Mouse (Mus musculus) MEL (cell line): ENCODE data around the gene Dusp6. TPM values are rescaled to one million over a fixed set of nuclear protein-coding genes. Genes with fewer than 3 reads are reported as not detected.

Experiments used
- DNase-seq: peaks from one replicate; pipeline ENCODE4 v3.0.0; 2011; ENCODE audit warnings: low read depth, low spot score
- H3K27ac ChIP-seq: 2 replicates; pipeline ENCODE4 v1.5.1; 2012; ENCODE audit warnings: low read depth, mild to moderate bottlenecking, control low read depth, low read length, moderate library complexity; ENCODE audit not compliant: control insufficient read depth
- H3K27me3 ChIP-seq, 2 experiments: fragments of 150-350 bp in 1 of 2; sonication (generic) in 1 of 2; 2 replicates each; pipeline ENCODE4 v1.6.1; 2012; ENCODE audit warnings: low read length in 2 of 2, mild to moderate bottlenecking in 2 of 2, improper control_type of control experiment in 1 of 2, moderate library complexity in 1 of 2; ENCODE audit not compliant: insufficient read depth in 2 of 2, control insufficient read depth in 1 of 2
- H3K36me3 ChIP-seq, 2 experiments: 2 replicates each; pipeline ENCODE4 v1.6.1; 2012 to 2014; ENCODE audit warnings: low read length in 2 of 2, improper control_type of control experiment in 1 of 2, inconsistent platforms in 1 of 2, mild to moderate bottlenecking in 1 of 2; ENCODE audit not compliant: insufficient read depth in 2 of 2, control insufficient read depth in 1 of 2
- H3K4me1 ChIP-seq, 2 experiments: fragments of 150-350 bp in 1 of 2; sonication (generic) in 1 of 2; 2 replicates each; pipeline ENCODE4 v1.6.1; 2012; ENCODE audit warnings: low read length in 2 of 2, improper control_type of control experiment in 1 of 2, mild to moderate bottlenecking in 1 of 2; ENCODE audit not compliant: insufficient read depth in 2 of 2, control insufficient read depth in 1 of 2
- H3K4me3 ChIP-seq, 2 experiments: fragments of 150-350 bp in 1 of 2; sonication (generic) in 1 of 2; 2 replicates each; pipeline ENCODE4 v1.5.1; 2012; ENCODE audit warnings: low read depth in 2 of 2, low read length in 2 of 2, mild to moderate bottlenecking in 2 of 2, moderate library complexity in 2 of 2, control low read depth in 1 of 2, improper control_type of control experiment in 1 of 2; ENCODE audit not compliant: control insufficient read depth in 1 of 2, insufficient read depth in 1 of 2
- H3K79me2 ChIP-seq: 2 replicates; pipeline ENCODE4 v1.6.1; 2012; ENCODE audit warnings: mild to moderate bottlenecking, low read length, moderate library complexity; ENCODE audit not compliant: control insufficient read depth, poor library complexity, insufficient read depth
- H3K9ac ChIP-seq: 2 replicates; pipeline ENCODE4 v1.6.1; 2012; ENCODE audit warnings: low read depth, mild to moderate bottlenecking, control low read depth, low read length, moderate library complexity; ENCODE audit not compliant: control insufficient read depth, poor library complexity, severe bottlenecking
- H3K9me3 ChIP-seq: fragments of 150-350 bp; sonication (generic); replicated peaks from 2 replicates; pipeline ENCODE4 v1.6.1; 2012; ENCODE audit warnings: mild to moderate bottlenecking, low read length, improper control_type of control experiment, moderate library complexity; ENCODE audit not compliant: insufficient read depth
- BHLHE40 ChIP-seq: IDR thresholded peaks from 2 replicates; pipeline ENCODE4 v1.6.1; 2012; ENCODE audit warnings: low read depth, mild to moderate bottlenecking, inconsistent platforms, low read length, improper control_type of control experiment, borderline replicate concordance
- CHD1 ChIP-seq: IDR thresholded peaks from 2 replicates; pipeline ENCODE4 v1.6.1; 2012; ENCODE audit warnings: low read depth, mild to moderate bottlenecking, inconsistent platforms, low read length, improper control_type of control experiment
- CHD2 ChIP-seq: IDR thresholded peaks from 2 replicates; pipeline ENCODE4 v1.6.1; 2011; ENCODE audit warnings: low read length, improper control_type of control experiment
- CTCF ChIP-seq, 3 experiments: IDR thresholded peaks in 2 of 3; conservative IDR thresholded peaks in 1 of 3; 2 replicates each; pipeline ENCODE4 v1.5.1; 2011 to 2012; ENCODE audit warnings: low read length in 3 of 3, low read depth in 2 of 3, mild to moderate bottlenecking in 2 of 3, improper control_type of control experiment in 1 of 3, inconsistent platforms in 1 of 3, mixed read lengths in 1 of 3, moderate library complexity in 1 of 3; ENCODE audit not compliant: control insufficient read depth in 1 of 3, insufficient read depth in 1 of 3, poor library complexity in 1 of 3, severe bottlenecking in 1 of 3
- E2F4 ChIP-seq: IDR thresholded peaks from 2 replicates; pipeline ENCODE4 v1.6.1; 2011; ENCODE audit warnings: low read depth, low read length, improper control_type of control experiment, borderline replicate concordance
- ELF1 ChIP-seq: IDR thresholded peaks from 2 replicates; pipeline ENCODE4 v1.6.1; 2014; ENCODE audit warnings: low read depth, mild to moderate bottlenecking, inconsistent platforms, low read length, improper control_type of control experiment, moderate library complexity
- ETS1 ChIP-seq: IDR thresholded peaks from 2 replicates; pipeline ENCODE4 v1.6.1; 2012; ENCODE audit warnings: low read depth, mild to moderate bottlenecking, inconsistent platforms, low read length, improper control_type of control experiment, moderate library complexity
- GABPA ChIP-seq: IDR thresholded peaks from 2 replicates; pipeline ENCODE4 v1.6.1; 2012; ENCODE audit warnings: low read depth, mild to moderate bottlenecking, inconsistent platforms, low read length, improper control_type of control experiment, moderate library complexity
- GATA1 ChIP-seq: IDR thresholded peaks from 2 replicates; pipeline ENCODE4 v1.6.1; 2011; ENCODE audit warnings: low read depth, low read length, improper control_type of control experiment
- JUND ChIP-seq: IDR thresholded peaks from 2 replicates; pipeline ENCODE4 v1.6.1; 2011; ENCODE audit warnings: low read depth, mild to moderate bottlenecking, improper control_type of control experiment, low read length
- KAT2A ChIP-seq: conservative IDR thresholded peaks from 2 replicates; pipeline ENCODE4 v1.6.1; 2012; ENCODE audit warnings: low read depth, low read length, improper control_type of control experiment, inconsistent platforms
- MAX ChIP-seq: IDR thresholded peaks from 2 replicates; pipeline ENCODE4 v1.6.1; 2011; ENCODE audit warnings: low read length, improper control_type of control experiment
- MAZ ChIP-seq: IDR thresholded peaks from 2 replicates; pipeline ENCODE4 v1.6.1; 2012; ENCODE audit warnings: low read depth, mild to moderate bottlenecking, inconsistent platforms, low read length, improper control_type of control experiment
- MEF2A ChIP-seq: IDR thresholded peaks from 2 replicates; pipeline ENCODE4 v1.6.1; 2014; ENCODE audit warnings: low read depth, mild to moderate bottlenecking, inconsistent platforms, low read length, improper control_type of control experiment; ENCODE audit not compliant: poor library complexity, insufficient replicate concordance, severe bottlenecking; ENCODE audit errors: extremely low read depth
- MXI1 ChIP-seq: IDR thresholded peaks from 2 replicates; pipeline ENCODE4 v1.6.1; 2011; ENCODE audit warnings: mild to moderate bottlenecking, low read depth, low read length, improper control_type of control experiment
- MYB ChIP-seq: IDR thresholded peaks from 2 replicates; pipeline ENCODE4 v1.6.1; 2011; ENCODE audit warnings: mild to moderate bottlenecking, low read depth, low read length, improper control_type of control experiment
- MYC ChIP-seq: IDR thresholded peaks from 2 replicates; pipeline ENCODE4 v1.6.1; 2011; ENCODE audit warnings: low read depth, mild to moderate bottlenecking, low read length, improper control_type of control experiment, moderate library complexity
- NELFE ChIP-seq: IDR thresholded peaks from 2 replicates; pipeline ENCODE4 v1.6.1; 2011; ENCODE audit warnings: low read depth, low read length, improper control_type of control experiment
- POLR2A ChIP-seq, 2 experiments: IDR thresholded peaks; 2 replicates each; pipeline ENCODE4 v1.6.1; 2011 to 2012; ENCODE audit warnings: low read length in 2 of 2, mild to moderate bottlenecking in 2 of 2, control low read depth in 1 of 2, improper control_type of control experiment in 1 of 2, low read depth in 1 of 2, moderate library complexity in 1 of 2; ENCODE audit not compliant: control insufficient read depth in 1 of 2, insufficient read depth in 1 of 2, poor library complexity in 1 of 2
- POLR2AphosphoS2 ChIP-seq: IDR thresholded peaks from 2 replicates; pipeline ENCODE4 v1.6.1; 2011; ENCODE audit warnings: low read length, improper control_type of control experiment
- POLR2AphosphoS5 ChIP-seq: IDR thresholded peaks from 2 replicates; pipeline ENCODE4 v1.6.1; 2012; ENCODE audit warnings: low read depth, borderline replicate concordance, mild to moderate bottlenecking, inconsistent platforms, low read length, moderate library complexity, mixed read lengths
- RCOR1 ChIP-seq: IDR thresholded peaks from 2 replicates; pipeline ENCODE4 v1.6.1; 2012; ENCODE audit warnings: low read depth, mild to moderate bottlenecking, inconsistent platforms, low read length, improper control_type of control experiment
- SIN3A ChIP-seq: IDR thresholded peaks from 2 replicates; pipeline ENCODE4 v1.6.1; 2012; ENCODE audit warnings: low read length, improper control_type of control experiment, inconsistent platforms
- SMC3 ChIP-seq: IDR thresholded peaks from 2 replicates; pipeline ENCODE4 v1.6.1; 2011; ENCODE audit warnings: low read depth, low read length, improper control_type of control experiment
- TAL1 ChIP-seq: IDR thresholded peaks from 2 replicates; pipeline ENCODE4 v1.6.1; 2012; ENCODE audit warnings: mild to moderate bottlenecking, inconsistent platforms, low read length, moderate library complexity, mixed read lengths
- TBP ChIP-seq: IDR thresholded peaks from 2 replicates; pipeline ENCODE4 v1.8.0; 2011; ENCODE audit warnings: low read depth, low read length, improper control_type of control experiment
- USF1 ChIP-seq: IDR thresholded peaks from 2 replicates; pipeline ENCODE4 v1.6.1; 2014; ENCODE audit warnings: low read depth, mild to moderate bottlenecking, inconsistent platforms, low read length, improper control_type of control experiment, moderate library complexity
- ZC3H11A ChIP-seq: IDR thresholded peaks from 2 replicates; pipeline ENCODE4 v1.6.1; 2012; ENCODE audit warnings: low read depth, mild to moderate bottlenecking, inconsistent platforms, low read length, improper control_type of control experiment
- ZKSCAN1 ChIP-seq: IDR thresholded peaks from 2 replicates; pipeline ENCODE4 v1.6.1; 2012; ENCODE audit warnings: low read depth, mild to moderate bottlenecking, inconsistent platforms, low read length, improper control_type of control experiment, moderate library complexity
- ZMIZ1 ChIP-seq: IDR thresholded peaks from 2 replicates; pipeline ENCODE4 v1.6.1; 2012; ENCODE audit warnings: low read depth, mild to moderate bottlenecking, inconsistent platforms, low read length, improper control_type of control experiment, moderate library complexity
- ZNF384 ChIP-seq: IDR thresholded peaks from 2 replicates; pipeline ENCODE4 v1.6.1; 2012; ENCODE audit warnings: low read depth, mild to moderate bottlenecking, inconsistent platforms, low read length, improper control_type of control experiment
- polyA plus RNA-seq, 2 experiments: library from polyadenylated mRNA; stranded (reverse) in 1 of 2; unstranded in 1 of 2; fragments of >175 nt in 1 of 2; fragments of >200 nt in 1 of 2; gene quantifications; 2 replicates each; pipeline versions ENCODE4 v1.2.1 to v1.2.4; 2012; ENCODE audit warnings: low replicate concordance in 2 of 2, low read depth in 1 of 2; ENCODE audit not compliant: insufficient read length in 2 of 2, insufficient read depth in 1 of 2, missing spikeins in 1 of 2
- total RNA-seq: library from RNA; depleted of rRNA; stranded (reverse); fragments of 300-350 nt; gene quantifications from 2 replicates; pipeline ENCODE4 v1.2.3, GENCODE M21; 2012

Dusp6 gene
- total and polyA plus RNA-seq, 3 experiments = 8.2 to 11.9 TPM; not detected in 1

- Histone ChIP-seq H3K9me3 (no peaks in the 10 kb centered on the region), H3K4me3 (no peak overlapping the region), H3K79me2 (no peaks in the 10 kb centered on the region), H3K4me1 (peaks cover 0 to 2% of the 10 kb centered on the region in 2 experiments; a peak in 1 of 4 replicates), H3K27me3 (no peaks in the 10 kb centered on the region), H3K36me3 (no peaks in the 10 kb centered on the region), H3K27ac (no peak overlapping the region), H3K9ac (no peak overlapping the region)
- TF ChIP-seq NELFE (no peak), CTCF (IDR thresholded peaks at IDR 0.05 in 2 of 3, conservative IDR thresholded peaks at IDR 0.05 in 1 of 3; ENCODE audit: control insufficient read depth in 1 of 3, insufficient read depth in 1 of 3, low read depth in 2 of 3, low read length in 3 of 3, poor library complexity in 1 of 3, severe bottlenecking in 1 of 3) (no peak), TAL1 (no peak), ELF1 (no peak), MYC (no peak), JUND (no peak), ZKSCAN1 (no peak), POLR2A (IDR thresholded peaks at IDR 0.05; ENCODE audit: control insufficient read depth in 1 of 2, insufficient read depth in 1 of 2, low read depth in 1 of 2, low read length in 2 of 2, poor library complexity in 1 of 2) (no peak), POLR2AphosphoS5 (no peak), POLR2AphosphoS2 (no peak), ZMIZ1 (no peak), GABPA (no peak), MXI1 (no peak), TBP (no peak), USF1 (no peak), GATA1 (no peak), MAZ (no peak), MEF2A (no peak), E2F4 (no peak)
- DNase-seq = no peak
Measured at GRCm38 (mm10) chr10:99274640-99275039, 11.6 kb downstream of the Dusp6 start.

- Histone ChIP-seq H3K9ac (no peak overlapping the region), H3K4me3 (no peak overlapping the region), H3K79me2 (no peaks in the 10 kb centered on the region), H3K4me1 (peaks cover 0 to under 1% of the 10 kb centered on the region in 2 experiments; a peak in 2 of 4 replicates), H3K27ac (no peak overlapping the region), H3K27me3 (no peaks in the 10 kb centered on the region)
- no peak for DNase-seq
- no peak for TF ChIP-seq MYB
- TF ChIP-seq SMC3 = no peak
- no peak for TF ChIP-seq POLR2A (IDR thresholded peaks at IDR 0.05; ENCODE audit: control insufficient read depth in 1 of 2, insufficient read depth in 1 of 2, low read depth in 1 of 2, low read length in 2 of 2, poor library complexity in 1 of 2)
- no peak for TF ChIP-seq MEF2A
- no peak for TF ChIP-seq RCOR1
- TF ChIP-seq ZMIZ1 = no peak
- no peak for TF ChIP-seq ZNF384
- no peak for TF ChIP-seq BHLHE40
- no peak for TF ChIP-seq SIN3A
- no peak for TF ChIP-seq GABPA
- TF ChIP-seq CHD2 = no peak
- TF ChIP-seq KAT2A = no peak
- no peak for TF ChIP-seq POLR2AphosphoS2
- no peak for TF ChIP-seq CHD1
- no peak for TF ChIP-seq GATA1
- no peak for TF ChIP-seq ZC3H11A
- no peak for TF ChIP-seq ETS1
- TF ChIP-seq MAX = no peak
- TF ChIP-seq, all 39 proteins: peak for 0
- no peaks in the 10 kb centered on the region for H3K9me3 ChIP-seq
- no peaks in the 10 kb centered on the region for H3K36me3 ChIP-seq
Measured at GRCm38 (mm10) chr10:99279067-99279880, 16.2 kb downstream of the Dusp6 start.
